Mouse (Mus musculus) limb, embryonic 13.5 days (tissue): ENCODE results near the gene Iqcc. TPM values are rescaled to one million over a fixed set of nuclear protein-coding genes. Genes with fewer than 3 reads are reported as not detected.

Experiments
- ATAC-seq: fragments of 200-750 bp; cut with Nextera tagmentation; 2 replicates; pipeline ENCODE4 v1.8.0; 2017; ENCODE audit warnings: low read depth, moderate number of reproducible peaks, moderate TSS enrichment; ENCODE audit not compliant: low FRiP score
- H3K27ac ChIP-seq: fragments of 300-500 bp; sonication (generic); 2 replicates; pipeline ENCODE4 v1.5.1; 2015; ENCODE audit warnings: inconsistent platforms, mild to moderate bottlenecking, moderate library complexity
- H3K27me3 ChIP-seq: fragments of 300-500 bp; sonication (generic); 2 replicates; pipeline ENCODE4 v1.6.1; 2015; ENCODE audit warnings: mild to moderate bottlenecking, inconsistent platforms
- H3K36me3 ChIP-seq: fragments of 300-500 bp; sonication (generic); 2 replicates; pipeline ENCODE4 v1.6.1; 2015; ENCODE audit warnings: inconsistent platforms, mild to moderate bottlenecking, moderate library complexity
- H3K4me1 ChIP-seq: fragments of 300-500 bp; sonication (generic); 2 replicates; pipeline ENCODE4 v1.6.1; 2015; ENCODE audit warnings: inconsistent platforms
- H3K4me2 ChIP-seq: fragments of 300-500 bp; sonication (generic); replicated peaks from 2 replicates; pipeline ENCODE4 v1.6.1; 2015; ENCODE audit warnings: inconsistent platforms, mild to moderate bottlenecking, moderate library complexity
- H3K4me3 ChIP-seq: fragments of 300-500 bp; sonication (generic); 2 replicates; pipeline ENCODE4 v1.5.1; 2015; ENCODE audit warnings: moderate library complexity, mild to moderate bottlenecking, inconsistent platforms
- H3K9ac ChIP-seq: fragments of 300-500 bp; sonication (generic); 2 replicates; pipeline ENCODE4 v1.6.1; 2015; ENCODE audit warnings: mild to moderate bottlenecking, inconsistent platforms
- H3K9me3 ChIP-seq: fragments of 300-500 bp; sonication (generic); 2 replicates; pipeline ENCODE4 v1.6.1; 2016; ENCODE audit warnings: inconsistent platforms
- WGBS: fragments of 180-500 bp; shearing (Covaris S2); methylation state at CpG from one replicate; pipeline ENCODE4 v1.1.7; 2015; 5-methylcytosine and 5-hydroxymethylcytosine counted together
- polyA plus RNA-seq: library from polyadenylated mRNA; unstranded; fragments of >200 nt; fragmentation: Nextera tagmentation; extraction: Ambion mirVana; gene quantifications from 2 replicates; pipeline ENCODE4 v1.2.1, GENCODE M21; 2015

The Iqcc gene
- 28.6 and 30.2 TPM in 2 replicates for polyA plus RNA-seq

DNA sequence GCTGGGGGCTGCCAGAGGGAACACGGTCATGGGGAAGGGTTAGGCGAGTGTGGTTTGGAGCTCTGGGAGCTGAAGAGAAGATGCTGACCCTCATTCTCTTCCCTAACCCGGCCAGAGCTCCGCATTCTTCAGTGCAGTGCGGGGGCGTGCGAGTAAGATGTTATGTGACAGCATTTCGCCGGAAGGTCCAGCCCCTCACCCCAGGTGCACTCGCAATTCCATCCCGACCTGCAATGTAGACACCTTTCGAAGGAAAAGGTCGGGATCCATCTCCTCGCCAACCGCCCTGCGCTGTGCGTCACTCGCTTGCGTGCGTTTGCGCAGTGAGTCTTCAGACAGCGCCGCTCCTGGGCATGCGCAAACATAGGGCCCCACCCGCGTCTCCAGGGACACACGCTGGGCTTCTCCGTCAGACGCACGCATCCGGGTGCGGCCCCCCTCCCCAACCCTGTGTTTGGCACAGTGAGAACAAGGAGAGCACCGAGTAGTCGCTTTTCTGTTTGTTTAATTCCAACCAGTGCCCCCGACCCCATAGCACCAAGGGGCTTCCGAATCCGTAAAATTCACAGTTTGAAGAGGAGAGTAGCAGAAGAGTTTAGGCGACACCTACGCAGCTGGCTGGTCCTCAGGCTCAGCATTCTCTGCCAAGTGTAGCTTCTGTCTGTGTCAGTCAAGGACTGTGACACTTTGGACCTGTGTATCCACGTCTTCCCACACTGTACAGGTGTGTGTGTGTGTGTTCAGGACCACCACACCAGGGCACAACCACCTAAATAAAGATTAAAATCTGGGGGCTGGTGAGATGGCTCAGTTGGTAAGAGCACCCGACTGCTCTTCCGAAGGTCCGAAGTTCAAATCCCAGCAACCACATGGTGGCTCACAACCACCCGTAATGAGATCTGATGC is at the start of gene Iqcc:
TSS of gene Iqcc (minus strand) at position 314 of the 906 bp plus-strand sequence.
- Histone ChIP-seq H3K36me3 (peaks cover 22% of the 10 kb centered on the region), H3K27me3 (no peaks in the 10 kb centered on the region), H3K9me3 (no peaks in the 10 kb centered on the region), H3K4me3 (peak within 1 kb of the TSS; percentile 76), H3K4me2 (peak within 1 kb of the TSS; percentile 88), H3K4me1 (peaks cover 24% of the 10 kb centered on the region), H3K9ac (peak within 1 kb of the TSS; percentile 92), H3K27ac (peak within 1 kb of the TSS; percentile 88)
- peak; percentile 91 for ATAC-seq
- whole genome bisulfite sequencing: 3% methylated on average over 44 of the region's 44 CpGs

DNA sequence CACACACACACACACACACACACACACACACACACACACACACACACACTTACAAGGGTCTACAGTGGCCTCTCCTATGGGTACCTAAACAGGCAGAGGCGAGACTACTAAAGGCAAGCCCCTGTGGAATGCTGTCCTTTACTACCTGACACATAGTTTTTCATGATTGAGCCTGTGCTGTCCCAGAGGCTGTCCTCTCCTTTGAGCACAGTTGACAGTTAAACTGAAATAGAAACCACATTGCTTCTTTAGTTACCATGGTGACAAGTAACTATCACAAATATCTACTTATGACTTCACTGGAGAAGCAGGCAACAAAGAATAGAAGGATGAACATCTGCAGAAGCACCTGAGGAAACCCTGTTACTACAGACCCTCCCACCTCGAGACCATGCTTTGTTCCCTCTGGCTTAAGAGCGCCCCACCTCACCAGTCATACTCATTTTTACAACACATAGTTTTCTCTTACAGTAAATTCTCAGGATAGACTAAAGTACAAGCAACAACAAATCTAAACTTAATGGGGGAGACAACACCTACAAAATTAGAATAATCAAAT is 43.4 kb upstream of the Iqcc start:
- Histone ChIP-seq H3K4me1 (peaks cover 9% of the 10 kb centered on the region; the same call in 1 of the 2 replicates), H3K9ac (no peak overlapping the region), H3K9me3 (no peaks in the 10 kb centered on the region), H3K4me3 (no peak overlapping the region), H3K27me3 (no peaks in the 10 kb centered on the region), H3K4me2 (no peak overlapping the region), H3K27ac (no peak overlapping the region; the same call in 1 of the 2 replicates), H3K36me3 (peaks cover 68% of the 10 kb centered on the region)
- ATAC-seq: no peak
- 69% methylated on average over 3 of the region's 3 CpGs for WGBS

DNA sequence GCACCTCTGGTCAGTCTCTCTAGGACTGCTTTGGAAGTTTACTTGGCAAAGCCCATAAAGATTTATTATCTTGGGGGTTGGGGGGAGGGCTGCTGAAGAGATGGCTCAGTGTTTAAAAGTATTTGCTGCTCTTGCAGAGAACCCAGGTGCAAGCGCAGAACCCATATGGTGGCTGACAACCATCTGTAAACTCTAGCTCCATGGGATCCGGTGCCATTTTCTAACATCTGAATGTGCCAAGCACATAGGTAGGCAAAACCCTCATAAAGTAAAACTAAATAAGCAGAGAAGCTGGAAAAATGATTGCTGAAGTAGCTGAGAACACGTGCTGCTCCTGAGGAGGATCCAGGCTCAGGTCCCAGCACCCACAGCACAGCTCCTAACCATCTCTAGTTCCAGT is 42.7 kb upstream of the Iqcc start:
- H3K4me2 ChIP-seq: no peak overlapping the region
- WGBS: 73% methylated on average over 3 of the region's 3 CpGs
- H3K36me3 ChIP-seq: peaks cover 71% of the 10 kb centered on the region
- no peak overlapping the region for H3K4me3 ChIP-seq
- H3K27me3 ChIP-seq: no peaks in the 10 kb centered on the region
- no peak for ATAC-seq
- no peak overlapping the region; the same call in 1 of the 2 replicates for H3K27ac ChIP-seq
- H3K9me3 ChIP-seq: no peaks in the 10 kb centered on the region
- H3K4me1 ChIP-seq: peaks cover 9% of the 10 kb centered on the region; the same call in 1 of the 2 replicates
- no peak overlapping the region for H3K9ac ChIP-seq

DNA sequence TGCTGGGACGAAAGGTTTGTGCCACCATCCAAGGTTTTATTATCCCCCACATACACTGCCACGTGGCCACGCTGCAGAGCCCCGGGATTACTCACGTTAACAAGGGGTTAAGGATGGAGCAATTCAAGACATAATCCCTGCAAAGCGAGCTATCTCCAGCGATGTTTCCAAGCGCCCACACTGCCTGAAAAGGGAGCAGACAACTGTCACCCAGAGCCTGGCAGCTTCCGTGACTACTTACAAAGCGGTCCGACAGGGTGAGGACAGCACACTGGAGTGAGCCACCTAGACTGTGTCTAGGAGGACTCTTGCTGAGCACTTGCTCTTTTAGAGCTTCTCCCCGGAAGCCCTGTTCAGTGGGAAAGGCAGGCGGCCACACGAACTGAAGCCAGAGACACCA is 35.9 kb upstream of the Iqcc start:
- Histone ChIP-seq H3K4me3 (no peak overlapping the region), H3K4me2 (no peak overlapping the region), H3K27me3 (no peaks in the 10 kb centered on the region), H3K27ac (no peak overlapping the region), H3K4me1 (no peaks in the 10 kb centered on the region), H3K9me3 (no peaks in the 10 kb centered on the region), H3K36me3 (peaks cover 97% of the 10 kb centered on the region), H3K9ac (no peak overlapping the region)
- no peak for ATAC-seq
- 94% methylated on average over 14 of the region's 14 CpGs for WGBS

DNA sequence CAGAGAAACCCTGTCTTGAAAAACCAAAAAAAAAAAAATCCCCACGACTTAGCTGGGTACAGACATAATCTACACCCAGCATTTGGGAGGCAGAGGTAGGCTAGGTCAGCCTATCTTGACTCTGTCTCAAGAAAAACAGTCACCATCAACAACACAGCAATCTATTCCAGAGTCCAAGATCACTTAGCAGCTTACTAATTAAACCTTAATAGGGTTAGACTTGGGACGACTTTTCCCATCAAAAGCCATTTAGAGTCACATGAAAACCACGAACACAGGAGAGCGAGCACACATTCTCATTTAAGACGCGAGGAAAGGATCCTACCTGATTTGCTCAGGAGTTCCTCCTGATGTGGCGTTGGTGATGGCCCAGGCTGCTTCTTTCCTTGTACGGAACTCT is 31.5 kb upstream of the Iqcc start:
- Histone ChIP-seq H3K4me1 (no peaks in the 10 kb centered on the region), H3K27ac (no peak overlapping the region), H3K4me3 (no peak overlapping the region), H3K4me2 (no peak overlapping the region), H3K9ac (no peak overlapping the region), H3K9me3 (no peaks in the 10 kb centered on the region), H3K27me3 (no peaks in the 10 kb centered on the region), H3K36me3 (peaks cover 97% of the 10 kb centered on the region)
- 95% methylated on average over 8 of the region's 8 CpGs for WGBS
- ATAC-seq: no peak

DNA sequence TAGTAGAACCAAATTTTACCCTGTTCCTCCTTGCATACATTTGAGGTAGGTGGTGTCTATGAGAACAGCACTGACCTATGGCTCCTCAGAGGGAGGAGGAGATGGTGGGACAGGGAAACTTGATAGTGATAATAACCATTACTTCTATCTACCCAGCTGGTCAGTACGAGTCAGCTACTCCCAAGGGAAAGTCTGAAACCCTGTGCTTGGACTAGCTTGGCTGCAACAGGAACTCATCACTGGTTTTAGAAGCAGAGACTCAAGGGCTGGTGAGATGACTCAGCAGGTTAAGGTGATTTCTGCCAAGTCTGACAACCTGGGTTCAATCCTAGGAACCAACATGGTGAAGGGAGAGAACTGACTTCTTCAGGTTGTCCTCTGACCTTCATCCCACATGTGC is 29.8 kb upstream of the Iqcc start:
- no peak overlapping the region for H3K4me3 ChIP-seq
- ATAC-seq: no peak
- H3K9me3 ChIP-seq: no peaks in the 10 kb centered on the region
- H3K27me3 ChIP-seq: no peaks in the 10 kb centered on the region
- 80% methylated on average over 1 of the region's 1 CpGs for WGBS
- no peak overlapping the region for H3K27ac ChIP-seq
- peaks cover 93% of the 10 kb centered on the region for H3K36me3 ChIP-seq
- H3K4me1 ChIP-seq: no peaks in the 10 kb centered on the region
- no peak overlapping the region for H3K4me2 ChIP-seq
- no peak overlapping the region for H3K9ac ChIP-seq

DNA sequence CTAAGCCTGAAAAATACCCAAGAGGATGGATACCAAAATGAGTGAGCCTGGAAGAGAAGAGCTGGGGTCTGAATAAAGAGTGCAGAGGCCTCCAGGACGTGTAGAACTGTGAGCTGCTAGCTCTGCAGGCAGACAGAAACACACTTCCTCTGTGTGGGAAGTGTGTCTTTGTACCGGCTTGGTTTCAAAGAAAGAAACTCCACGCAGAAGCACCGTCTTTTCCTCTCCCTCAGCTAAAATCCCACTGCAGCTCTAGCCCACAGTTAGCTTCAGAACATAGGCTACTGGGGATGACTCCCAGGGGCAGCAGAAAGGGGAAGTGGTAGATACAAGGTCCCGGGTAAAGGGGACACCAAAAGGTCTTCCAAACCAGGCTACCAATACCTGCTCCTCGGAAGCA is 26.3 kb upstream of the Iqcc start:
- Histone ChIP-seq H3K9me3 (no peaks in the 10 kb centered on the region), H3K4me2 (no peak overlapping the region), H3K36me3 (peaks cover 61% of the 10 kb centered on the region), H3K4me3 (no peak overlapping the region), H3K4me1 (peaks cover 6% of the 10 kb centered on the region), H3K27ac (no peak overlapping the region), H3K27me3 (no peaks in the 10 kb centered on the region), H3K9ac (no peak overlapping the region)
- WGBS: 89% methylated on average over 6 of the region's 6 CpGs
- ATAC-seq: no peak

DNA sequence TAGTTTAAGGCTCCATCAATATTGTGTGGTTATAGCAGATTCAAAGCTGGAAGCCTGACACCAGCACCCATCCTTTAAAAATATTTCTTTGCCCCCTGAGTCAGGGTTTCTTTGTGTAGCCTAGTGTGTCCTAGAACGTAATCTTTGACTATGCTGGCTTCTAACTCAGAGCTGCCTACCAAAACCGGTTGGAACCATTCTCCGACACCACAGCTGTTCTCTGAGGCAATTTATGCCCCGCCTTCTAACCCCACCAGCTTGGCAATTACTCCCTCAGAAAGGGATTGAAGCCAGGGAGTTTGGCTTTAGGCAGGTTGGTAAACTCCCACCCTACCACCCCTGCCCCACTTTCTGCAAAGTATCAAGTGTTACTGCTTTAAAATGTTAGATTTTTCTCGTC is 22.9 kb upstream of the Iqcc start:
- 36% methylated on average over 5 of the region's 5 CpGs for WGBS
- no peaks in the 10 kb centered on the region for H3K27me3 ChIP-seq
- H3K4me2 ChIP-seq: peak overlapping the region; percentile 46
- no peaks in the 10 kb centered on the region for H3K9me3 ChIP-seq
- peaks cover 55% of the 10 kb centered on the region for H3K36me3 ChIP-seq
- H3K27ac ChIP-seq: no peak overlapping the region
- H3K4me1 ChIP-seq: peaks cover 33% of the 10 kb centered on the region
- H3K9ac ChIP-seq: peak overlapping the region; percentile 21; the same call in 1 of the 2 replicates
- ATAC-seq: no peak
- peak overlapping the region; percentile 71 for H3K4me3 ChIP-seq

DNA sequence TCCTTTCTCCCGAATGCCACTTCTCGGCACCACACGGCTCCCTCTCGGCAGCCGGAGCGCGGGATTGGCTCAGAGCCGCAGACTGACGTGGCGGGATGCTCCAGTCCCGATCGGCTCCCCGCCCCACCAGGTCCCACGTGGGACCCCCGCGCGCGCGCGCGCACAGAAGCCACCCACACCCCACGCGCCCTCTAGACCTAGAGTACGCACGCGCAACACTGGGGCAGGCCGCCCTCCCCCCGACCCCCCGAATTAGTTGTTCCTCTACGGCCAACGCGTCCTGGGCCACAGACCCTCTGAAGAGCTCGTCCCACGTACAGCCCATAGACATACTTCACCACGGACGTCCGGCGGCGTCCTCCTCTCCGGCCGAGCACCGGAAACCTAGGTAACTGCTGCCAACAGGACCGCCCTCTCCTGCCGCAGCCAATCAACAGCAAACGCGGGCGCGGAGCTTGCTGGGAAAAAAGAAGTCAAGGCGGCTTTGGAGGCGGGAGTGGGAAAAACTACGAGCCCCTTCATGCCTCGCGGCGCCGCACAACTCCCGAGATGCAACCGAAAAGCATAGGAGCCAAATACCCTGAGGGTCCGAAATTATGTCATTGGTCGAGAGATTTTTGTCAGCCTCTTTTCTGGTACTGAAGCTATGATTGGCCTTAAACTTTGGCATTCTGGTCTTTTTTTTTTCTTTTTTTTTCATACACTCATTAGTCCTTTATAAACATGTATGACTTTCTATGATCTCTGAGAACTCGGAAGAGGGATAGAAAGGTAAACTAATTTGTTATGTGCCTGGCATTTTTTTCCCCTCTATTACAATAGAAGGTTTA is 22.0 kb upstream of the Iqcc start, which contains the start of gene Txlna:
TSS of gene Txlna (minus strand) at position 428 of the 830 bp plus-strand sequence.
- Histone ChIP-seq H3K9ac (peak within 1 kb of the TSS; percentile 87), H3K27ac (peak within 1 kb of the TSS; percentile 90), H3K4me2 (peak within 1 kb of the TSS; percentile 95), H3K9me3 (no peaks in the 10 kb centered on the region), H3K36me3 (peaks cover 55% of the 10 kb centered on the region), H3K4me1 (peaks cover 33% of the 10 kb centered on the region), H3K27me3 (no peaks in the 10 kb centered on the region), H3K4me3 (peak within 1 kb of the TSS; percentile 71)
- peak; percentile 95 for ATAC-seq
- WGBS: under 1% methylated on average over 59 of the region's 60 CpGs

DNA sequence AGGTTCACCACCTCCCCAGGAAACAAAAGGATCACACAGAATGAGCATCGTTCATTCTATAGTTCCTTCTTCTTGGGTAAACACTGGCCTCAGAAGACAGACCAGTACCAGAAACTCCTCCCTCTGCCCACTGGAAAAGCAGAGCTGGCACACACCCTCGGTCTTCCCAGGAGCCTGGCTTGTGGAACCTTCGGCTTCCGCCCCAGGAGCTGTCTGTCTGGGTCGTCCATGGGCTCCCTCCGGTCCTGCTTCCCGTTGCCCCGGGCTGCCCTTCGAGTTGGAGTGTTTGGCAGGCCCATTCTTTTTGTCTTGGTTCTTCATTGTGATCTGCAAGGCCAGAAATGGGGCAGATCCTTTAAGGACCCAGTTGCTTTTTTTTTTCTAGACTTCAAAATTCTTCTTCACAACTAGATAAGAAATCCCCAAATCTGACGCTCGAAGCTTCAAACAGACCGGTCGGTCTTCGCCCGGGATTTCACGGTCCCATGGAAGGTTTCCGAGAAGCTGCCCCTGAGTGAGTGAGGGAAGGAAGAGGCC is 21.3 kb upstream of the Iqcc start:
- WGBS: 5% methylated on average over 17 of the region's 17 CpGs
- H3K36me3 ChIP-seq: peaks cover 55% of the 10 kb centered on the region
- H3K27me3 ChIP-seq: no peaks in the 10 kb centered on the region
- H3K9me3 ChIP-seq: no peaks in the 10 kb centered on the region
- peak overlapping the region; percentile 95 for H3K4me2 ChIP-seq
- no peak for ATAC-seq
- peak overlapping the region; percentile 87 for H3K9ac ChIP-seq
- peaks cover 33% of the 10 kb centered on the region for H3K4me1 ChIP-seq
- H3K4me3 ChIP-seq: peak overlapping the region; percentile 71
- peak overlapping the region; percentile 90 for H3K27ac ChIP-seq

DNA sequence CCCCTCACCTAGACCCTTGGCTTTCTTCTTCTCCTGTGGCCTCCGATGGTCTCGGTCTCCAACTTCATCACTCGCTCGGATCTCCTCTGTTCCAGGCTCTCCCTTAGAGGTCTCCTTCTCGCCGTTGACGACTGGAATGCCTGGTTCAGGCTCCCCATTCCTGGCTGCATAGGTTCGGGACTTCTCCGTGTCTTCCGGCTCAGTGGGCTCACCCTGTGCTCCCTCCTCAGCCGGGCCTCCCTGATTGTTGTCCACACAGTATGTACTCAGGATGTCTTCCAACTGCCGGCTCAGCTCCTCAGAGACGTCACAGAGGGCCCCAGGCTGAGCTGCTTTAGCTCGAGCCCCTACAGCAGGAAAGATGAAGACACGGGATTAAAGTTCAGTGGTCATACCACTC is 20.3 kb upstream of the Iqcc start:
- Histone ChIP-seq H3K36me3 (peaks cover 55% of the 10 kb centered on the region), H3K9me3 (no peaks in the 10 kb centered on the region), H3K27ac (no peak overlapping the region), H3K9ac (peak overlapping the region; percentile 87), H3K4me2 (peak overlapping the region; percentile 95), H3K4me3 (peak overlapping the region; percentile 71), H3K27me3 (no peaks in the 10 kb centered on the region), H3K4me1 (peaks cover 33% of the 10 kb centered on the region)
- WGBS: 89% methylated on average over 15 of the region's 15 CpGs
- ATAC-seq: no peak
